Mouse (Mus musculus) c-Kit-negative CD71-positive TER-119-positive erythroid progenitor cells, embryonic 14.5 days (primary cell): ENCODE measurements around the gene 1810037I17Rik.
"Not testable (repeated sequence)": the region's sequence is repeated elsewhere in the genome, so short reads cannot be mapped to it uniquely, and the experiment has no call there.

Source experiments
- DNase-seq: peaks from one replicate; pipeline ENCODE4 v3.0.0-alpha.2; 2013; ENCODE audit warnings: low read depth, low spot score

The 1810037I17Rik gene

DNA sequence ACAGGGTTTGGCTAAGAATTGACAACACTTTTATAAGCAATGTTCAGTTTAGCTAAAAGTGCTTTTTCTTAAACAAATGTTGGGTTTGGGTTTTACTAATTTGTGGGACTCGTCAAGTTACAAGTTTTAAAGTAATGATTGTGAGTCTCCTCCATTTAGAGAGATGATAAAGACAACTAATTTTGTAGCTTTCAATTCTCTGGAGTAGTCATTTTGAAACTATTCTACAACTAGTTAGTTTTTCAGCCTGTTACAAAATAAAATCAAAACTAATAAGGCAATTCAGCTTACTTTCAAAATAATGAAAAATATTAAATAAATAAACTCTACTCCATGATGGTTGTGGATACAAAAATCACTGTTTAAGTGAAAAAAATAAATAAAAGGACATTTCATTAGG lies 8.5 kb downstream of the 1810037I17Rik start:
- DNase-seq, result no peak

DNA sequence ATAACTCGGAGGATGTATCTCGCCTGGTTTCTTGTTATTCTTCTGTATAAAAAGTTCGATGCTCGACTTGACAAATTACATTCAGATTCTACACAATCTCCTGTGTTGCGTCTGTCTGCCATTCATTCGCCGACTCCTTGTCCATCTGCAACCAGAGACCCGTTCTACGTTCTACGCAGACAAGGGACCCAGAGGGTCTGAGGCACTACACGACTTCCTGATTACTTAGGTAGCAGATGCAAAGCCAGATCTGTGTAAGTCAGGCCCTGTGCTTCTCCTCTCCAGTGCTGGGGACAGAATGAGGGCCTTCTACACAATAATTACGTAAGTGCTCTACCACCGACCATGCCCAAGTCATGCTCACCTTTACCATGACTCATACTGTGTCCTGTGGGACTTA lies 13.2 kb downstream of the 1810037I17Rik start:
- DNase-seq, result not testable (repeated sequence)

DNA sequence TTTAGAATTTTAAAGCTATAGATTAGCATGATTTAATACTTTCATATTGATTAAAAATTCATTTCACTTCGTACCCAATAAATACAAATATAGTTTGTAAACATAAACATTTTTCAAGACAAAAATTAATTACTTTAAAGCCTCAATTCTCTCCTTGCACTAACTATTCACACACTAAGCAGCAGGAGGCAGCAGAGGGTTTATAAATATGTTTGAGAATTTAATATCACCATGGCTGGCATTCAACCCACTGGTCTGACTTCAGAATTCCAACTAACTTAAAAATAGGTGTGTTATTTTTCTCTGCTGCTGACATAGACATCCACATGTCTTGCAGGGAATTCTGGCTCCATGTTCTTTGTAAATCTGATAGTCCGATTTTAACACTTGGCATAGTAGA lies 15.2 kb downstream of the 1810037I17Rik start:
- DNase-seq, result no peak

DNA sequence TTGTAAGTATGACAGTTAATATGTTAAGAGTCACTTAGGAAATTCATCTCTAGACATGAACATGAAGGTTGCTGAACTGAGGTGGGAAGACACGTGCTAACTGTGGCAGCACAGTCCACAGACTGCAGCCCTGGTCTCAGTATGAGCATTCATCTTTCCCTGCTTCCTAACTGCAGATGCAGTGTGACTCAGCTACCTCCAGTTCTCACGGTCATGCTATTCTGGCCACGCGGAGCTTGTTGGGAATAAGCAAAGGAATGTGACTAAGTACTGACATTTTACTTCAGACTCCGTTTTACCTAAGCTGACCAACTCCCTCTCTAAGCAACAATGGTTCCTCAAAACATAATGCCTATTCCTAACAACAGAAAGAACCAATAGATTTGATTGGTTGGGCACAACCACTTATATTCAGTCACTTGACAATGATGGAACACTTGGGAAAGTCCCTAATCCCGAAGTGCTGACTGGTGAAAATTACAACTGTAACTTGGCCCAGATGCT lies 19.4 kb downstream of the 1810037I17Rik start:
- no peak for DNase-seq

DNA sequence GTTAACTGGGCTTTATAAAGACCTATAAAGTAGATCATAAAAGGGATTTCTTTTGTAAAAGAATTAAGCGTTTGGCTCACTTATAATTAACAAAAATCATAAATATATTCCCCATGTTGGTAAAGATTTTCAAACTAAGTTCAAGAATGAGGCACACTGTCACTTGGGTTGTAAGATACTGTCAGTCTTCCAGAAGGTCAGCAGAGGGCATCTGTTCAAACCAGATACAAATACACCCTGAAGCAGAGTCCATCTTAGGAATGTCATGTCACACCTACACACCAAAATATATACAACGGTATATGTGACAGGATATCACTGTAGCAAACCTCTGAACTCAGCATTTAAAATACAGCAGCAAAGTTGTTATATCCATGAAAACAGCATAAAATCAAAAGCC lies 26.1 kb downstream of the 1810037I17Rik start:
- DNase-seq, result no peak

DNA sequence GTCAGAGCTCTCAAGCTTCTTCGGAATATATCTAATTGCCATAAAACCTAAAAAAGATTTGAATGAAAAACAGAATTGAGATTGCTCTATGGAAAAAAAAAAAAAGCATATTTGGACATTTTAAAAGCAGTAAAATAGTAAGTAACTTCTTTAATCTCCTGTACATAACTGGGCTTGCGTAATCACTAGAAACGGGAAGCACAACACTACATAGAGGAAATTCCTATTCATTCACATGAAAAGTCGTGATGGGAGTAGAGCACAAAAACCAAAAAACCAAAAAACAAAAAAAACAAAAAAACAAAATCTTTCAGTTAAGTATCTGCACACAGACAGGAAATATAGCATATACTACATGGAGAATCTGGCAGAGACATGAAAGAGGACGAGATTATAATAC lies 40.3 kb downstream of the 1810037I17Rik start:
- no peak for DNase-seq

DNA sequence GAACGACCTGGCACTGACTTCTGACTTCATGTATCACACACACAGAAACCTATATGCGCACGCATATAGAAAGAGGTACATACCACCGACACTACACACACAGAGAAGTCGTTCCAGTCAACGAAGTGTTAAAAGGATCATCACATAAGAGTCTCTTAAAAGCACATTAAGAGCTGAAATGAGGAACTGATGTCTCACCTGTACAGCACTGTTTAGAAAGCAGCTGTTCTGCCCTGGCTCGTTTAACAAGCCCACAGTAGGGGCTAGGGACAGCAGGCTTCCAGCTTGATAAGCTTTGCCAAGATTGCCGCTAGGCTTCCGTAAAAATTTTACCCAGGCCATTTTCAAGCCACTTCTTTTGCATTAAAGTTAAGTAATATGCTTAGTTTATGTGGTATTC lies 44.4 kb downstream of the 1810037I17Rik start:
- DNase-seq, result no peak

DNA sequence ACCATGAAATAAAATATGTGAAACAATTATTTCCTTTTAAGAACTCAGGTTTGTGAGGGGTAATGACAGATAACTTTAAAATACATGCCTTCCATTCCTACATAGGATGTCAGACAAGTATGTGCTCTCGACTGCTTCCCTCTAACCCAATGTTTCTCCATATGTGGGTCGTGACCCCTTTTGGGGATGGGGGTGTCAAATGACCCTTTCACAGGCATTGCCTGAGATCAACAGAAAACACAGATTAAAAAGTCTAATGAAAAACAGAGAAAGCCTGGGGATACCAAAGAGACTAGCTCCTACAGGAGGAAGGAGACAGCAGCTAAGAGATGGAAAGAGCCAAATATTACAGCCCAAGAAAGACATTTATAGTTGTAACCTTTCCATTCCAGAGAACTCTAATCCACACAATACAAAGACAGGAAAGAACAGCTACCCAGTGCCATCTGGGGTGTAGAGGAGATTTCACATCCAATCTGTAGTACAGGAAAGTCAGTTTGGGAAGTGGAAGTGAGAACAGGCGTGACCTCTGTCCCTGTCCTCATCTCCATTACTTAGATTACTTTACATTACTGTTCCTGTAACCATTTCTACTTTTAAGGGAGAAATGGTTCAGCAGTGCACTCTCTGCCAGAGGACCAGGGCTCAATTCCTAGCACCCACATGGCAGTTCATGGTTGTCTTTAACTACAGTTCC lies 48.3 kb downstream of the 1810037I17Rik start:
- DNase-seq, result no peak

DNA sequence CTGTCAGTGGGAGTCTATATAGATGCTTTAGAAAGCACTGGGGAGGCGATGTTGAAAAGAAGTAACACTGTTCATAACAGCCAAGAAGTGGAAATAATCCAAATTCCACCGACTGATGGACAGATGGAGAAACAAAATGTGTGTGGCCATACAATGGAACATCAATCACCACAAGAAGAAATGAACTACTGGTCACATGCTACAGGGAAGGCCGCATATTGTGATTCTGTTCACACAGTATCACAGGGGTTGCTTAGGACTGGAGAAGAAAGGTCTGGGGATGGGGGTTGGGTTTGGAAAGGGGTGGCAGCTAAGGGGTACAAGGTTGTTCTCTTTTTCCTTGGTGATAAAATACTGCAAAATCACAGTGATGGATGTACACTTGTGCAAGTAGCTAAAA lies 50.8 kb downstream of the 1810037I17Rik start:
- DNase-seq, result no peak

DNA sequence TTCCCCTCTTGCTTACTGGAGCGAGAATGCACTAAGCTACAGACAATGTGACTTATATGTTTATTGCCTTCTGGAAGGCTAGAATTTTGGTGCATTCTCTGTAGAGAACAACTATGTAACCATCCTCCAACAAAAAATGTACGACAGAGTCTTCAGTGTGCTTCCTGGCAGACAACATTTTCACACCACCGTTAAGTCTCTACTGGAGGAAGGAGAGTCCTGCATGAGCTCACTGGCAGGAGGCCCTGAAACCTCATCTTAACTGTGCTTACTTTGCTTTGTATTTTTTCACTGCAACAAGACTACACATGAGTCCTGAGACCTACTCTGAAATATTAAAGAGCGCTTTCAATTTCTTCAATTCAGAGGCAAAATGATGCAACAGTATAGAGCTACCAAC lies 51.4 kb downstream of the 1810037I17Rik start:
- no peak for DNase-seq
